Mouse (Mus musculus): ENCODE results near the gene Ms4a12. TPM values are rescaled to one million over a fixed set of nuclear protein-coding genes. Genes with fewer than 3 reads are reported as not detected.

Gene Ms4a12
- polyA plus RNA-seq, 1 experiment = not detected

- H3K4me3 ChIP-seq (replicated peaks; ENCODE audit: insufficient read depth, low read depth, low read length) = no peak overlapping the region
- no peak for DNase-seq
- TF ChIP-seq POLR2A (IDR thresholded peaks at IDR 0.05; ENCODE audit: borderline replicate concordance, insufficient read depth, low read length) = no peak
- TF ChIP-seq CTCF (IDR thresholded peaks at IDR 0.05; ENCODE audit: borderline replicate concordance, insufficient read depth, low read depth, low read length) = no peak
- 92% methylated on average over 2 of the region's 2 CpGs for WGBS
- H3K4me1 ChIP-seq (ENCODE audit: control insufficient read depth, insufficient read depth, low read length) = no peaks in the 10 kb centered on the region
- no peaks in the 10 kb centered on the region for H3K27me3 ChIP-seq (ENCODE audit: control insufficient read depth, insufficient read depth, low read length)
- no peak overlapping the region for H3K27ac ChIP-seq (ENCODE audit: insufficient read depth, low read length)
These were observed 29.3 kb upstream of the Ms4a12 start for GRCm38 (mm10) chr19:11261522-11261921.

DNA sequence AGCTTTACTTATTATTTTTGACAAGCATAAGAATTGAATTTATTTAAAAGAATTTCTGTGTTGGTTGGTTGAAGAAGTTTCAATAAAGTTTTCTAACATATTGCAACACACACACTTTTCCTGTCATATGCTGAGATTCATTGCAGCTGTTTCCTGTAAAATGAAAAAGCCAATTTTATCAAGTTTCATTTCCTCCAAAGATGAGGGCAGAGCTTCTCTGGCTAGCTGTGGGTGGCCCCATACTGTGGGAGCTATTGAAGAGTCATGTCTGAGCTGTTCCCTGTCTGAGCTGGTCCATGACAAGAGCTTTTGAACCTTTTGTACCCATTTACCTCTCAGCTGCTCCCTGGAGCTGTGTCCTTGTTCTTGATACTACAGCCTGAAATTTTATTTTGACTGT, 12.0 kb upstream of the Ms4a12 start:
- Histone ChIP-seq H3K27me3 (ENCODE audit: control insufficient read depth, insufficient read depth, low read length) (no peaks in the 10 kb centered on the region), H3K4me3 (replicated peaks; ENCODE audit: insufficient read depth, low read depth, low read length) (no peak overlapping the region), H3K4me1 (ENCODE audit: control insufficient read depth, insufficient read depth, low read length) (no peaks in the 10 kb centered on the region), H3K27ac (ENCODE audit: insufficient read depth, low read length) (no peak overlapping the region)
- no peak for DNase-seq
- TF ChIP-seq POLR2A (IDR thresholded peaks at IDR 0.05; ENCODE audit: borderline replicate concordance, insufficient read depth, low read length) = no peak
- no peak for TF ChIP-seq CTCF (IDR thresholded peaks at IDR 0.05; ENCODE audit: borderline replicate concordance, insufficient read depth, low read depth, low read length)

GRCm38 (mm10) chr19:11242560-11242959, 10.3 kb upstream of the Ms4a12 start:
- TF ChIP-seq POLR2A (IDR thresholded peaks at IDR 0.05; ENCODE audit: borderline replicate concordance, insufficient read depth, low read length) (no peak), CTCF (IDR thresholded peaks at IDR 0.05; ENCODE audit: borderline replicate concordance, insufficient read depth, low read depth, low read length) (no peak)
- WGBS = 58% methylated on average over 5 of the region's 5 CpGs
- H3K27me3 ChIP-seq (ENCODE audit: control insufficient read depth, insufficient read depth, low read length) = no peaks in the 10 kb centered on the region
- no peak overlapping the region for H3K4me3 ChIP-seq (replicated peaks; ENCODE audit: insufficient read depth, low read depth, low read length)
- no peak for DNase-seq
- H3K27ac ChIP-seq (ENCODE audit: insufficient read depth, low read length) = no peak overlapping the region
- no peaks in the 10 kb centered on the region for H3K4me1 ChIP-seq (ENCODE audit: control insufficient read depth, insufficient read depth, low read length)

DNA sequence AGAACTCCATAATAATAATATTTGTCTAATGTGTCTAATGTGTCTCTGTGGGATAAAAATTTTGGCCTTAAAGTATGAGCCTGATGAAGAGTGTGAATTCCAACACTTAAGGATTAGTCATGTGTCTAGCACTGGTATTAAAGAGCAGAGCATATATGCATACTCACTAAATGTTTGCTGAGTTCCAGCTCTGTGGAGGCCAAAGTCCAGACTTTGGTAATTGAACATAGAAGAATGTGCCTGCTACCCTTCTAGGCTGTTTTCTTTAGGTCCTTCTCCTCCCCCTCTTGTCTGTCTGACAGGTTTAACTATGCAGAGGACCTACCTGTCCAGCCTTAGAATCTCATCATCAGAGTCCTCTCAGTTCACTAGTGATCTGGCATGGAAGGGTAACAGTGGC, 3.6 kb upstream of the Ms4a12 start:
- no peak for TF ChIP-seq POLR2A (IDR thresholded peaks at IDR 0.05; ENCODE audit: borderline replicate concordance, insufficient read depth, low read length)
- TF ChIP-seq CTCF (IDR thresholded peaks at IDR 0.05; ENCODE audit: borderline replicate concordance, insufficient read depth, low read depth, low read length) = no peak
- Histone ChIP-seq H3K27ac (ENCODE audit: insufficient read depth, low read length) (no peak overlapping the region), H3K4me3 (replicated peaks; ENCODE audit: insufficient read depth, low read depth, low read length) (no peak overlapping the region), H3K4me1 (ENCODE audit: control insufficient read depth, insufficient read depth, low read length) (no peaks in the 10 kb centered on the region), H3K27me3 (ENCODE audit: control insufficient read depth, insufficient read depth, low read length) (no peaks in the 10 kb centered on the region)
- DNase-seq = no peak

DNA sequence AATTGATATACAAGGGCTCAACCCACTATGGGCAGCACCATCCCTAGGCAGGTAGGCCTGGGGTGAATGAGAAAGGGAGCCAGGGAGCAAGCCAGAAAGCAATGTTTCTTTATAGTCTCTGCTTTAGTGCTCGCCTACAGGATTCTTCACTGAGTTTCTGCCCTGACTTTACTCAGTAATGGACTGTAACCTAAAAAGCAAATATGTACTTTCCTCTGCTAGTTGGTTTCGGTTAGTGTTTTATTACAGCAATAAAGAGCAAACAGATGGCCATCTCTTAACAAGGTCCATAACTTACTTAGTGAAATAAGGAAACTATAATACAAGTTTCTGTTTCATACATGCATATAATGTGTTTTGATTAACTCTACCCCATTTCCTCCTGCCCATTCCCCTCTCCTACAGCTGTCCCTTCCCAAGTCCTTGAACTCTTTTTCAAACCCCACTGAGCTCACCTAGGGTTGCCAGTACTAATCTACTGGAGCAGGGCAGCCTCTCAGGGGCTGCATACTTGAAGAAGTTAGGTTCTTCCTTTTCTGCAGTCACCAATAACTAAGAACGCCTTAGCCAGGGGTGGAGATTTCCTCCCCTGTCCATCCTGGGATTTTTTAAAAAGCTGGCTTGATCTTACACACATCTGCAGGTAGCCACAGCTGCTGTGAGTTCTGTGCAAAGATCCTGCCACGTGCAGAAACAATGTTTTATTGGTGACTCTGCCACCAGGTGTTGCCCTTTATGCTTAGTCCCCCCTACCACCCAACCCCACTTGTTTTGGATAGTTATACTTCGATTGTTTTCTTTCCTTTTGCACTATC, 2.9 kb upstream of the Ms4a12 start:
- 62% methylated on average over 5 of the region's 5 CpGs for WGBS
- Histone ChIP-seq H3K4me3 (replicated peaks; ENCODE audit: insufficient read depth, low read depth, low read length) (no peak overlapping the region), H3K4me1 (ENCODE audit: control insufficient read depth, insufficient read depth, low read length) (no peaks in the 10 kb centered on the region), H3K27me3 (ENCODE audit: control insufficient read depth, insufficient read depth, low read length) (no peaks in the 10 kb centered on the region), H3K27ac (ENCODE audit: insufficient read depth, low read length) (no peak overlapping the region)
- TF ChIP-seq CTCF (IDR thresholded peaks at IDR 0.05; ENCODE audit: borderline replicate concordance, insufficient read depth, low read depth, low read length) (no peak), POLR2A (IDR thresholded peaks at IDR 0.05; ENCODE audit: borderline replicate concordance, insufficient read depth, low read length) (no peak)
- no peak for DNase-seq

DNA sequence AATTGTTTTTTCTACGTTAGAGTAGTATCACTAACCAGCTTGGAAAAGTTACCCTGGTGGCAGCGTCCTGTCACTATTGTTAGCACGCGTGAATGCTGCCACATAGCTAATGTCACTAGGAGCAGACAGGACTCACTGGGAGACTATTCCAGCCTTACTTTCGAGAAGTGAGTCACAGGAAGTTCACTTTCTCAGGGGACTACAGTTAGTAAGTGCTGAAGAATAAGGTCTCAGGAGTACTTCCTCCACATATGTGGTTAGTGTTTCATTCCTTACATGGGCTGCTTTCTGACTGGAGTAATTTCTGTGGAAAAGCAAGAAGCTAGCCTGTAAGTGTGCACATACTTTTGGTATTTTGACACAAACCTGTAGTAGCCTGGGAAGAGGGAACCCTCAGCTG, 2.0 kb upstream of the Ms4a12 start:
- no peak overlapping the region for H3K4me3 ChIP-seq (replicated peaks; ENCODE audit: insufficient read depth, low read depth, low read length)
- WGBS = 68% methylated on average over 5 of the region's 5 CpGs
- no peak overlapping the region for H3K27ac ChIP-seq (ENCODE audit: insufficient read depth, low read length)
- TF ChIP-seq POLR2A (IDR thresholded peaks at IDR 0.05; ENCODE audit: borderline replicate concordance, insufficient read depth, low read length) (no peak), CTCF (IDR thresholded peaks at IDR 0.05; ENCODE audit: borderline replicate concordance, insufficient read depth, low read depth, low read length) (no peak)
- DNase-seq = no peak
- H3K27me3 ChIP-seq (ENCODE audit: control insufficient read depth, insufficient read depth, low read length) = no peaks in the 10 kb centered on the region
- no peaks in the 10 kb centered on the region for H3K4me1 ChIP-seq (ENCODE audit: control insufficient read depth, insufficient read depth, low read length)

DNA sequence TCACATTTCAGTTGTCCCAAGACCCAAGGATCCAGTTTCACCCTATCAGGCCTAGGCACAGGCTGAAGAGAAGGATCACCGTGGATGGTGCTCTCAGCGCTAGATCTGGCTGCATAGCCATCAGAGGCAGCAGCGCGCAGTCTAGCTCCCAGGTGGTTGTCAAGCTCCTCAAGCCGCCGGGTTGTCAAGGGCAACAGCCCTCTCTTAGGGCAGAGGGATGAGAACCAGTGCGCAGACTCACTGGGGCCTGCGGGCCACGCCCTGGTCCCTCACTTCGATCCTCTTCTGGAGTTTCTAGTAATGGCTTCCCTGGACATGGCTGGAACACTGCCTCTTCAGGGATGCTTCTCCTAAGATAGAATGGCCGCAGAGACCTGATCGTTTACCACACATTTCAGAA, 35.7 kb downstream of the Ms4a12 start, which contains the start of gene Ms4a13:
Gene Ms4a13 (minus strand): TSS at position 192 of the 400 bp plus-strand sequence.
- no peaks in the 10 kb centered on the region for H3K27me3 ChIP-seq (ENCODE audit: control insufficient read depth, insufficient read depth, low read length)
- WGBS = 76% methylated on average over 12 of the region's 12 CpGs
- no peaks in the 10 kb centered on the region for H3K4me1 ChIP-seq (ENCODE audit: control insufficient read depth, insufficient read depth, low read length)
- no peak for TF ChIP-seq CTCF (IDR thresholded peaks at IDR 0.05; ENCODE audit: borderline replicate concordance, insufficient read depth, low read depth, low read length)
- no peak for TF ChIP-seq POLR2A (IDR thresholded peaks at IDR 0.05; ENCODE audit: borderline replicate concordance, insufficient read depth, low read length)
- DNase-seq = no peak
- H3K4me3 ChIP-seq (replicated peaks; ENCODE audit: insufficient read depth, low read depth, low read length) = no peak within 1 kb of the TSS
- no peak within 1 kb of the TSS for H3K27ac ChIP-seq (ENCODE audit: insufficient read depth, low read length)

GRCm38 (mm10) chr19:11192552-11192951, 39.7 kb downstream of the Ms4a12 start:
- Histone ChIP-seq H3K27ac (ENCODE audit: insufficient read depth, low read length) (no peak overlapping the region), H3K4me1 (ENCODE audit: control insufficient read depth, insufficient read depth, low read length) (no peaks in the 10 kb centered on the region), H3K4me3 (replicated peaks; ENCODE audit: insufficient read depth, low read depth, low read length) (no peak overlapping the region), H3K27me3 (ENCODE audit: control insufficient read depth, insufficient read depth, low read length) (no peaks in the 10 kb centered on the region)
- TF ChIP-seq POLR2A (IDR thresholded peaks at IDR 0.05; ENCODE audit: borderline replicate concordance, insufficient read depth, low read length) = no peak
- TF ChIP-seq CTCF (IDR thresholded peaks at IDR 0.05; ENCODE audit: borderline replicate concordance, insufficient read depth, low read depth, low read length) = no peak
- 83% methylated on average over 1 of the region's 1 CpGs for WGBS
- no peak for DNase-seq

Measured in cerebellum, adult 2 months (tissue).